Mouse (Mus musculus) gonadal fat pad, adult 2 months (tissue): ENCODE results near the gene Slc22a20. TPM values are rescaled to one million over a fixed set of nuclear protein-coding genes. Genes with fewer than 3 reads are reported as not detected.

Experiments
- DNase-seq: peaks from one replicate; pipeline ENCODE4 v3.0.0-alpha.2; 2012; ENCODE audit warnings: low read depth
- polyA plus RNA-seq: library from polyadenylated mRNA; depleted of rRNA; stranded (reverse); fragments of >200 nt; gene quantifications from 2 replicates; pipeline ENCODE4 v1.2.3, GENCODE M21; 2012; rRNA removed

Slc22a20 gene
- not detected in 2 replicates for polyA plus RNA-seq

- no peak for DNase-seq
These were observed at the start of gene Slc22a20 for GRCm38 (mm10) chr19:5986043-5986442. TSS of gene Slc22a20 (minus strand) at chr19:5986143.

- DNase-seq, result no peak
These were observed 44.8 kb upstream of the Slc22a20 start for GRCm38 (mm10) chr19:6030520-6031280.

GRCm38 (mm10) chr19:6029426-6029825 is 43.5 kb upstream of the Slc22a20 start:
- DNase-seq, result no peak

GRCm38 (mm10) chr19:6028991-6029390 is 43.0 kb upstream of the Slc22a20 start:
- no peak for DNase-seq

- no peak for DNase-seq
These were observed 38.0 kb upstream of the Slc22a20 start for GRCm38 (mm10) chr19:6023930-6024329.

- DNase-seq, result no peak
These were observed 37.1 kb upstream of the Slc22a20 start for GRCm38 (mm10) chr19:6023059-6023458.

GRCm38 (mm10) chr19:6020276-6020675 is 34.3 kb upstream of the Slc22a20 start:
- no peak for DNase-seq

- DNase-seq, result no peak
These were observed 32.5 kb upstream of the Slc22a20 start for GRCm38 (mm10) chr19:6018142-6019089.

GRCm38 (mm10) chr19:6016532-6016931 is 30.6 kb upstream of the Slc22a20 start:
- no peak for DNase-seq

GRCm38 (mm10) chr19:6015511-6016315 is 29.8 kb upstream of the Slc22a20 start, which contains the start of gene Capn1:
TSS of gene Capn1 (minus strand) at chr19:6015897.
- no peak for DNase-seq

- DNase-seq, result no peak
These were observed 29.1 kb upstream of the Slc22a20 start for GRCm38 (mm10) chr19:6014991-6015510.

GRCm38 (mm10) chr19:6013691-6014090 is 27.7 kb upstream of the Slc22a20 start:
- DNase-seq, result no peak

GRCm38 (mm10) chr19:6009137-6009536 is 23.2 kb upstream of the Slc22a20 start:
- no peak for DNase-seq

GRCm38 (mm10) chr19:6007013-6007412 is 21.1 kb upstream of the Slc22a20 start:
- DNase-seq, result no peak

GRCm38 (mm10) chr19:6005541-6005940 is 19.6 kb upstream of the Slc22a20 start:
- DNase-seq, result no peak

GRCm38 (mm10) chr19:5999969-6000368 is 14.0 kb upstream of the Slc22a20 start:
- no peak for DNase-seq

GRCm38 (mm10) chr19:5998180-5998579 is 12.2 kb upstream of the Slc22a20 start:
- no peak for DNase-seq

- no peak for DNase-seq
These were observed 8.8 kb upstream of the Slc22a20 start for GRCm38 (mm10) chr19:5994711-5995110.

GRCm38 (mm10) chr19:5992012-5992411 is 6.1 kb upstream of the Slc22a20 start:
- DNase-seq, result no peak

GRCm38 (mm10) chr19:5991467-5991866 is 5.5 kb upstream of the Slc22a20 start:
- DNase-seq, result no peak

- no peak for DNase-seq
These were observed 5.0 kb upstream of the Slc22a20 start for GRCm38 (mm10) chr19:5990921-5991320.
